Mouse (Mus musculus) induced T-regulatory cell, adult 2 months (primary cell): ENCODE data around the gene Dok4.
"Not testable (repeated sequence)": the region's sequence is repeated elsewhere in the genome, so short reads cannot be mapped to it uniquely, and the experiment has no call there.

Source experiments
- DNase-seq: peaks from one replicate; pipeline ENCODE4 v3.0.0-alpha.2; 2012; ENCODE audit warnings: low read depth

The Dok4 gene

DNA sequence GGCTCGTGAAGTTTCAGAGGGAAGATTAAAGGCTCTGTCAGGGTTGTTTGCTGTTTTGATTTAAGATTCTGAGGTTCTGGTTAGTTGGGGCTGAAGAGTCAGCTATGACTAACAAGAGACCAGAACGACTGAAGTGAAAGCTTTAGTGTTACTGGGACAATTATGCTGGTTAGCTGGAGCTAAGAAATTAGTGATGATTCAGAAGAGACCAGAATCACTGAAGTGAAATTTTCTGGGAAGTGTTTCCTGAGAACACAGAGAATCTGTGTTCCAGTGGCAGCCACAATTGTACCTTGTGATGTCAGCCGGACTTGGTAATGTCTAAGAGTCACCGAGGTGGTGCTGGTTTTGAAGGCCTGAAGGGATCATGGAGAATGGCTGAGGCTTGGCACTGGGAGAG lies 4.6 kb upstream of the Dok4 start:
- no peak for DNase-seq

DNA sequence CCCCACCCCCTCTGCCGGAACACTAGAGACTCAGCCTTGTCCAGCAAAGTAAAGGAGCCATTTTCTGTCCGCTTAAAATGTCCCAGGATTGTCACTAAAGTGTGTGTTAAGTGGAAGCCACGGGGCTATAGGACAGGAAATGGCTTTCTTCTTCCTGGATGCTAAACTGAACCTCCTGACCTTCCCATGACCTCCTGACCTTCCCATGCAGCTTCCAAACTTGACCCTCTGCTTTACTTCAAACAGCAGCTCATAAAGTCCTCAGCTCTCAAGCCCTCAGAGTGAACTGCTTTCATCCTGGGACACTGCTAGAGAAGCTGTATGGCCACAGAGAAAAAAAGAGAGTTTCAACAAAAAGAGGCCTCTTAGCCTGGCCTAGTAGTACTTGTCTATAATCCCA lies 690 bp upstream of the Dok4 start:
- DNase-seq = no peak

DNA sequence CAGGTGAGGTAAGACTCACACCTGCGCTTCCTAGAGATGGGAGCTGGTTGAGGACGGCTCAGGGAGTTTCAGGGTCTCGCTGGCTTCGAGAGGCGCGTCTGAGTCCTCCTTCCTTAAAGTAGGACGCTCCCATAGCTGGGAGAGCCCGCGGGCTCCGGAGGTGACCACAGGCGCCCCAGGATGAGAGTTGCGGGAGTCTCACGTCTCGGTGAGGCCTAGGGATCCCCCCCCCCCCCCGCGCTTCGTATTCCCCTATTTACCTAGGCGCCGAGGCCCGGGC lies 319 bp downstream of the Dok4 start:
- DNase-seq = no peak

DNA sequence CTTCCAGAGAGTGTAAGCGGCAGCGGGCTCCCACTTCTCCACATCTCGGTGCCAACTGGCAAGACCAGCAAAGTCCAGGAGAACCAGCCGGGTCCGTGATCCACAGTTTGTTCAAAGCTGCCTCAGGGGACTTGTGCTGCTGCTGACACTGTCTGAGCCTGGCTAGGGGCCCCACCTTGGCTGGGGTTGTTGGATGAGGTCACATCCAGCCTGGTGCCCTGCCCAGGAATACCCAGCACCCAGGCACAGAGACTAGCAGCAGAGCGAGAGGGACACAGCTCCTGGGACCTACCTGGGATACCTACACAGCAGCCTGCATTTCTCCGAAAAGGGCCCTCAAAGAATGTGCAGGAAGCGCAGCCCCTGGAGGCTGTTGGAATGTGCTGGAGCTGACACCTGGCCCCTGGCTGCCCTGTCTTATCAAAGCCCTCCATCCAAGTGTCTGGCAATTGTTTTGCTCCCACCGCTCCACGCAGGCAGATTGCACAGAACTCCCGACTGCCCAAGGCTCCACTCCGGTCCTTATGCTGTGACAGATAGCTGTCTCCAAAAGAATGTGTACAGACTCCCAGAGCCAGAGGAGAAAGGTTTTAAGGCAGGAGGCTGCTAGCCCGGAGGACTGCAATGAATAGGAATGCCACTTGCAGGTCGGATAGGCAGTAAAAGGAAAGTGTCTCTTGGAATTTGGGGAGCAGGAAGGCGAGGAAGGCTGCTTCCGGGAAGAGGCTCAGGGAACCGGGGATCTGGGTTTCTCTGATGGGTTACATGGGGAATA lies 847 bp downstream of the Dok4 start:
- no peak for DNase-seq

DNA sequence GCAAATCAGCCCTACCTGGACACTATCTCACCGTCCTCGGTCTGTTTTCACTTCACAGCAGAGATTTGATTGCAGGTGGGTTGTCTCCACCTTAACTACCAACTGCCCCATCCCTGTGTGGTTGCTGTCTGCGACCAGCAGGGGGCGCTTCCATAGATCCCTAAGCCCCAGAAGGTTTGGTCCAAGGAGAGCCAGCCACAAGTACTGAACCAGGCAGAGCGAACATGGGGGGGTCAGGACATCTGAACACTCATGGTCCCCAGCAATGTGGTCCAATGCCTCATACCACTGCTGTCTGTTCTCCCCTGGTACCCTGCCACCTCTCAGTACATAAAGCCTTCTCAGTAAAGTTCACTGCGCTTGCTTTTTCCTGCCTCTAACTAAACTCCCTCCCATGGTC lies 1.8 kb downstream of the Dok4 start:
- DNase-seq = peak; percentile 87

DNA sequence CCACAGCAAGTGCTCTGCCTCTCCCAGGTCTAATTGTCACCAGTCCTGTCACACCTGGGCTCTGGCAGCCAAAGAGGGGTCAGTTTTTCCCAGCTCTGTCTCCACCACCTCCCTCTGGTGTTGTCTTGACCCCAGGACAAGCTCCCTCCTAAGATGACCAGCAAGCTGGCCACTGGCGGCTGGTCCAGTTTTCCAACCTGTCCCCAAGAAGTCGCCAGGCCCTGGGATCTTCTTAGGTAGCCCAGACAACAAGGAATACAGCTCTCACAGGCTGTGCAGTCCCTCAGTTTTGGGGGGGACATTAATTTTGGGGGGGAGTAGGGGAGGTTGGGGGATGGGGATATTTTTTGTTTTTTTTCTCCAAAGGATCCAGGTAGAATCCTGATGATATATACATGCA lies 3.6 kb downstream of the Dok4 start:
- DNase-seq = no peak

DNA sequence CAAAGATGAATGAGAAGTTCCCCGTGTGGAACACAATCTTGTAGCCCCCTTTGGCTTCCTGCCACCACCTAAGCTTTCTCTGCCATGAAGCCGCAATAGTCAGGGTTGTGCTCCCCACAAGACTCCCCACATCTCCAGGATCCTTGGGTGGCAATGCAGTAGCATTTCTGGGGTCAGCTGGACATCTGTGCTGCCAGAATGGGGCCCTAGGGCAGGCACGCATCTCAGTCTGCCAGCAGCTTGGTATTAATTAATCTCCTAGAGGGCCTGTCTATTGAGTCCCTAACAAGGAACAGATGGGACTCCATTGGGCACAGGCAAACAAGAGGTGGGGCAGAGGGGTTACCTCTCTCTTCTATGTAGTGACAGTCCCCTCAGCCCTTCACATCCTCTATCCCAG lies 4.0 kb downstream of the Dok4 start:
- DNase-seq = no peak

DNA sequence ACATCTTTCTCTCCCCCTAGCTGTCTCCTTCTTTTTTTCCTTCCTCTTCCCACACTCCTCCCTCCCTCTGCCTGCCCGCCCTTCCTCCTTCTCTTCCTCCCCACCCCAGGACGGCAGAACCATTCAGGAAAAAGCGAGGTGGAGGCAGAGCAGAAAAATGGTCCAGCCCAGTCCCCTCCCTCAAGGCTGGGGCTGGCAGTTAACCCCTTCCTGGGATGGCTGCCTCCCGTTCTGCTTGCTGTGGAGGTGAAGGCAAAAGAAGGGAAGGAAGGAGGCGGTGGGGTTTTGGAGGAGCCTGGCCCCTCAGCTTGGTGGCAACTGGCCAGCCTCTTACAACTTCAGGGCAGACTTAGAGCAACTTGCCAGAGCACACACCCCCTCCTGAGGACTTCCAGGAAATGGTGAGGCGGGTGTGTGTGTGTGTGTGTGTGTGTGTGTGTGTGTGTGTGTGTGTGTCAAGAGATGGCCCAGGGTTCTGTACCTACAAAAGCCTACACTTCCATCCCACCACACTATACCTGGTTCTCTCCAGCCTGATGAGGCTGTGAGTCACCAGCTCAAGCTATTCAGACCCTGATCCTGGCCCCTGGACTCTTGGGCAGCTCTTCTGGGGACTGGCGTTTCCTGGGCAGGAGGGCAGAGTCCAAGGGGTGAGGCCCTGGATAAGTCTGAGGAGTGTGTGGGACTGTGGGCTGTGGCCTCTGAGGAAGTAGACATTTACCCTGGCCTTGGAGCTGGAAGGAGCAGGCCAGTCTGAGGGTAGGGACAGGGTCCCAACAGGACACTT lies 4.8 kb downstream of the Dok4 start:
- peak; percentile 60 for DNase-seq

DNA sequence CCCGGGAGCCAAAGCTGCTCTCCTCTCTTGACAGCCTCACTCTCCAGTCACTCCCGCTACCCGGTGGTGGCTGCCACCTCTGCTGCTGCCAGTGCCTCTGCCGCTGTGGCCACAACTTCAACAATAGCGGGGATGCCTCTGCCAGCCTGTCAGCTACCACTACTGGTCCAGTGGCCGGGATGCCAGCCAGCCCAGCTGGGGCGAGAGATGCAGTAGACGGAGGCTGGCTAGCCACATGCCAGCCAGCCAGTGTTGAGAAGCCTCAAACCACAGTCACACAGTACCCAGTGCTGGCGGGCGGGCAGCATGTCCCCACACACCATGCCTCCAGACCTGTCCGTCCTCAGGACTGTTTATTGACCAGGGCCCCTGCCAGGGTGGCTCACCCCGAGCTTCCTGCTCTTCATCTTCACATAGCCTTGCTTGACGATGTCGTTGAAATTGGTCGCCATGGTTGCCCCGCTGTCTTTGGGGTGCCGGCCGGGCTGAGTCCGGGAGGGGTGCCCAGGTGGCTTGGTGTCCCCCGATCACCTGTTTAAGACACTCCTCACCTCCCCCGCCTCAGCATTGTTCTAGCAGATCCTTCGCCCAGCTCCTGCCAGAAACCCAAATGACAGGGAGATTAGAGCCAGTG lies 5.5 kb downstream of the Dok4 start:
- peak; percentile 29 for DNase-seq

DNA sequence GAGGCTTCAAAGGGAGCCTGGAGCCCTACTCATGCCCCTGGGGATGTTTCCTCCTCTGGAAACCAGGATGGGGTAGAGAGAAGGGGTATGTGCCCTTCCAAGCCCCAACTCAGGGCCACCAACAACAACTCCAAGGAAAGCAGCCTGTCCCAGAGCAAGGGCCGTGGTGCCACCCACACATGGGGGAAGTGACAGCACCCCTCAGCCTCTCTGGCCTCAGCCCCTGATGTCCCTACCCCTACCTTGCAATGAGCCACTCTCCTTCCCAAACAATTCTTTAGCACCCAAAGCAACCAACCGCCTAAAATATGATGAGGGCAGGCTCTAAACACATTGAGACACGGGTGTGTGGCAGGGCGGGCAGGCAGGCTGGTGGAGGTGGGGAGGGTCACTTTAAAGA lies 6.1 kb downstream of the Dok4 start:
- DNase-seq = no peak

DNA sequence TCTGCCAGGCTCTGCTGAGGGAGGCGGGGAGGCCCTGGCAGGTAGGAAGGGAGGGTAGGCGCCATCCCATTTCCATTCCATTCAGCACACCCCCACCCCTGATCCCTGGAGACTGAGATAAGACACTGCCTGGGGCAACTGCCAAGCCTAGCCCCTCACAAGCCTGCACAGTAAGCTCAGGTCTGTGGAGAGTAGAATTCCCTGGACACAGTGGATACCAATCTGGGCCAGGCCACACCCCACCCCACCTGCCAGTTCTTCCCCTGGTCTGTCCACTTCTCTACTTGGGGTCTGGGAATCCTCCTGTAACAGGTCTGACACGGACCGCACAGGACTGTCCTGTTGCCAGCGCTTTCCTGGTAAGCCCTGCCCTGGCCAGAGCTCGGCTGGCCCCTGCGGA lies 7.0 kb downstream of the Dok4 start:
- no peak for DNase-seq

DNA sequence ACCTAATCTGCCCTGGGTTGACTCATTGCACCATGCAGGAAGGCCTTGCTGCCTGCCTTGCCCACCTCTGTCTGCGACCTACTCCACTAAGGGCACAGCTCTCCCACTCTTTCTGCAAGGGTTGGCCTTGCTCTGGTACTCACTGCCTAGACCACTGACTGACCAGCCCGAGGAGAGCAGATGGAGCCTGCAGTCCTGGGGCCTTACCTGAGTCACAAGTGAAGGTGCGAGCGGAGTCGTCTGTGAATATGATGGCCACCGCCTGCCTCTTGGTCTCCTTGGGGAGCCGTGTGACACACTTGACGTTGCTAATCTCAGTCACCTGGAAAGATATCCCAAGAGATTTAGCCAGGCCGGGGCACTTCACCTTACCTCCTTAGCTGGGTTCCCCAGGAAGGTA lies 9.2 kb downstream of the Dok4 start:
- no peak for DNase-seq

DNA sequence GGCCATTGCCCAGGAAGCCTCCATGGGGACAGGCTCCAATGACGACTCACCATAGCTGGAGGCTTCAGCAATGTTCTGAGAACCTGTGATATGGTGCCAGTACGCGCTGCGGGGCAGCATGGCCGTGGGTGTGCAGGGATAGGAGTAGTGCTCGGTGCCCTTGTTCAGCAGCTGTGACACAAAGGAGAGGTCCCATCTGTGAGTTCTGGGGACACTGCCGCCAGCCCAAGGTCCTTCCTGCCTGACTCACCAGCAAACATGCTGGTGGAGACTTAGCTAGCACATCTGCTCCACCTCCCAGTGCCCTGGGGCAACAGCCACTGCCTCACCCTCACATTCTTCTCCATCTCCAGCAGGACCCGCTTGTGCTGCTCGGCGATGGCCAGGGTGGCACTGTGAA lies 10.8 kb downstream of the Dok4 start:
- no peak for DNase-seq

DNA sequence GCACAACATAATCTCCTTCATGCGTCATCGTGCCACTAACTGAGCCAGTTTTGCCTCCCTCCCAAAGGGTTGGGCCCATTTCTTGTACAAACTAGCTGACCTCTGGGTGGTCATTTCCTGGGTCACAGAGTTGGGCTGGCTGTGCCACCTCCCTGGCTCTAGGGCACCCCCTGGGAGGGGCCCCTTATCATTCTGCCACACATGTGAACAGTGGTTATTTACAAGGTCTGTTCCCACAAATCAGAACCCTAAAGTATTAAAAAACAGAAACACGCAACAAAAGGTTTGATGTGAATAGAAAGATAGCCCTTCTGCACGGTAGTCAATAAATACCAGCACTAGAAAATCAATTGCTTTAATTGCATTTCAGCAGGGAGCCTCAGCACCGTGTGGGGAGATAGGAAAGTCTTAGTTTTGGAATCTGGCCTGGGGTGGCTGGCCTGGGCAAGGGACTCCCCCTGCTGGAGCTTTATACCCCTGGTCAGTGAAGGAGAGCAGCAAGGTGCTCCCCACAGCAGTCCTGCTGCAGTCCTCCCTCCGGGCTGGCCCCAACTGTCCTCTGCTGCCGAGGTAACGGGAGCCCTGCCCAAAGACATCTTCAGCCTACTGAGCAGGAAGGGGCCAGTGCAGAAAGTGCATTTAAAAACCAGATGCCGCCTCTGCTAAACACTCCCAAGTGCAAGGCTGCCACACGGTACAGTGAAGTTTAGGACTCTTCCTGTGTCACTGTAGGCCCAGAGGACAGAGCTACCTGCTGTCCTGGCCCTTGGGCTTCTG lies 12.0 kb downstream of the Dok4 start:
- no peak for DNase-seq

DNA sequence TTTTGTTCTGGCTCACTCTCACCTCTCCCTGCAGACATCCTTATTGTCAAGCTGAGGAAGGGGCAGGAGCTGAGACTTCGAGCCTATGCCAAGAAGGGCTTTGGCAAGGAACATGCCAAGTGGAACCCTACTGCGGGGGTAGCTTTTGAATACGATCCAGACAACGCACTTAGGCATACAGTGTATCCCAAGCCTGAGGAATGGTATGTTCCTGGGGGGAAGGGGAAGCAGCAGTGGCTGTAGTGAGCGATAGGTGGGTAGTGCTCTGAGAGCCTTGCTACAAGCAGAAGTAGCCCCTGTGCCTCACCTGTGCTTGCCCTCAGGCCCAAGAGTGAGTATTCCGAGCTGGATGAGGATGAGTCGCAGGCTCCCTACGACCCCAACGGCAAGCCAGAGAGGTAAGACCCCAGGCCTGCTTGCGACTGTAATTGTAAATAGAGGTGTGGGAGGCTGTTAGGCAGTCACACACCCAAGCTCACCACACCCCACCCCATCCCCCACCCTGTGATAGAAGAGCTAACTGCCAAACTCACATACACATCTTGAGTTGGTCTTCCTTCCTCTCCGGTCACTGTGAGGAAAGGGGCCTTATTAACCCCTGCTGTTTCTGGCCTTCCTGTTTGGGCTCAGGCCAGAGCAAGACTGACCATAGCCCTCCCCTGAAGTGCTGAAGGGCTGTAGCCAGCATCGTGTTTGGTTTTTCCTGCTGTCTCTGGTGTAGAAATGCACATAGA lies 13.5 kb downstream of the Dok4 start:
- no peak for DNase-seq

DNA sequence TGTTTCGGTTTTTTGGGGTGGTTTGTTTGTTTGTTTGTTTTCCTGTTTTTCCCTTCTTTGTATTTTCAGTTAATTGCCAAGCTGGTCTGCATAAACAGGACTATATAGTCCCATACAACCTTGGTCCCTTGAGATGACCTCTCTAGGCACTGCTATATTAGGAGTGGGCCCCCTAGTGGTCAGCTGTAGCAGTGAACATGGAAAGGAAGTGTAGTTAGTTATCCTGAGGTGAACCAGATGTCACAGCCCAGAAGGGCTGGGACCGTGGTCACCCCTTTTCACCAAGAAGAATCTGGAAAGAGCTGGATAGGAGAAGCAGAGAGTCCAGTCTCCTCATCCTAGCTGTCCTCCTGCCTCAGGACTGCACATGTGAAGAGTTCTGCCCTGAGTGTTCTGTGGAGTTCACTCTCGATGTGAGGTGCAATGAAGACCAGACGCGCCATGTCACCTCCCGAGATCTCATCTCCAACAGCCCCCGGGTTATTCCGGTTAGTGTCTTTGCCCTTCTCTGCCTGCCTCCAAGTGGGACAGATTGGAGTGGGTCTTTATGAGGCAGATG lies 14.7 kb downstream of the Dok4 start:
- peak; percentile 86 for DNase-seq

DNA sequence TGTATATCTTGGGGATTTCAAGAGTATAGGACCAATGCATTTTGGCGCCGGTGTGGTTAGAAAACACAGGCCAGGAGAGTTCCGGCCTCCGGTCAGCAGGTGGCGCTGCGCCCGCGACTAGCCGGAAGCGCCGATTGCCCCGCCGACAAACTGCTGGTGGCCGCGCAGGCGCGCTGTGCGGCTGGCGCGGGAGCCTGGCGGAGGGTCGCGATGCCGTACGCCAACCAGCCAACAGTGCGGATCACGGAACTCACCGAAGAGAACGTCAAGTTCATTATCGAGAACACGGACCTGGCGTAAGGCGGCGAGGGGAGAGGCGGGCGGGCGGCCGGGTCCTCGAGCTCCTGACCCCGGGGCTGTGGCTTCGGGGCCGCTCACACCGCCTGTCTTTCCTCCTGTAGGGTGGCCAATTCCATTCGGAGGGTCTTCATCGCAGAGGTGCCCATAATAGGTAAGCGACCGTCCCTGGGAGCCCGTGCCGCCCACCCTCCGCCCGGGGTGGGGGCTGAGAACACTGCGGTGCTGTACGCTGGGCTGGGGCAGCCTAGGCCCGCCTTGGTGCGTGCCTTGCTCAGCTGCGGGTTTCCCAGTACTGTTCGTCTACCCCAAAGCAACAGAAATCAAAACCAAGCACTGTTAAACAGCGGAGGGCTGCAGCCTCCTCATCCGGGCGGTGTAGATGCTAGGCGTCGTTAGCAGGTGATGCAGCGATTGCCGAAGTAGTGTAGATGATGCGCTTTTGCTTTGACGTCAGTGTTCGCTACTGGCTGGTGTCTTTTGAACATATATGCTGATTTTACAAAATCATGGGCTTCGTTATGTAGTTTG lies 18.6 kb downstream of the Dok4 start, which contains the start of gene Polr2c:
Gene Polr2c (plus strand): TSS at position 105 of the 828 bp plus-strand sequence.
- DNase-seq = peak; percentile 93

DNA sequence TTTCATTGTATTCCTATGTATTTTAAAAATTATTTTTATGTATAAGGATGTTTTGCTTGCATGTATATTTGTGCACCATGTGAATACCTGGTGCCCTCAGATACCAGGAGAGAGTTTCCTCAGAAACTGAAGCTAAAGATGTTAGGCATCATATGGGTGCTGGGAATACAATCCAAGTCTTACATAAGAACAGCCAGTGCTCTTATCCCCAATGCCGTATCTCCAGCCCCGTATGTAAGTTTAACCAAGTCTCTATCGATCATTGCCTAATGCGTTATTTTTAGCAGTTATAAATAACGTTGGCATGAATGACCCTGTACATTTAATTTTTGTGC lies 19.2 kb downstream of the Dok4 start:
- no peak for DNase-seq

DNA sequence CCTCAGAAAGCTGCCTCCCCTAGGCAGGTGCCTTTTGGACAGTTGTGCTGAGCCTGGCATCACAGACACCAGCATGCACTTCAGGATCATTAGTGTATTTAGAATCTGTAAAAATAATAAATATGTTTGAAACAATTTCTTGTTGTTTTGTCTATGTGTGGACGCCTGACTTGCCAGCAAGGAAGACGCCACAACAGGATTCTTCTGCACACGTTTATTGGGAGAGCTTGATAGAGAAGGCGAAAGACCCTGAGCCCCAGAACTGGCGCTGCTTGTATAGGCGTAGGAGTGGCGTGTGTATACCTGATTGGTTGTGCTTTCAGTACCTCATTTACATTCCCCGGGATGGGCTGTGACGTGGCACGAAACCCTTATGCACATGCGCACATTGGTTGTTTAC lies 21.4 kb downstream of the Dok4 start:
- DNase-seq = not testable (repeated sequence)

DNA sequence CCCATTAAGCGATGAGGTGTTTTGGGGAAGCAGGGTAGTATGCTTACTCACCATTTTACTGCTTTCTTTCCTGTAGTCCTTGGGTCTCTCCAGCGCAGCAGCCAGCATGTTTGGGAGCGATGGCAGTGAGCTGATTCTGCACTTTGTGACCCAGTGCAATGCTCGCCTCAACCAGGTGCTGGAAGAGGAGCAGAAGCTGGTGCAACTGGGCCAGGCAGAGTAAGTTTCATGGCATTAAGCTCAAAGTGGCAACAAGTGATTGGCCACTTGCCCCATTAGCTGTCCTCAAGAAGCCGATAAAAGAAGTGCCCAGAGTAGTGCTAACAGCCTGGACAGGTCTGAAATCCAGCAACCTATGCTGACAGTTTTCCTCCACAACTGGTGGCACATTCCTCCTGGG lies 26.1 kb downstream of the Dok4 start:
- no peak for DNase-seq

DNA sequence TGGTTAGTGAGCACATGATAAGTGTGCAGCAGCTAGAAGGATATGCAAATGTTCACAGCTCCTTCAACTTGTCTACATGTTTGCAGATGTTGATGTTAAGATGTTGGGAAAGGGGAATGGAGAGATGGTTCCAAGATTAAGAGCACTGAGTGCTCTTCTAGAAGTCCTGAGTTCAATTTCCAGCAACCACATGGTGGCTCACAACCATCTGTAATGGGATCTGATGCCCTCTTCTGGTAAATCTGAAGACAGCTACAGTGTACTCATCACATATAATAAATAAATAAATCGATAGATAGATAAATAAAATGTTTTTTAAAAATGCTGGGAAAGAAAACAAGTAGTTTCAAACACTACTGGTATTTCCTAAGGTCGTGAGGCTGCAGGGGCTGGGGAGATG lies 34.9 kb downstream of the Dok4 start:
- no peak for DNase-seq
